Mouse (Mus musculus): ENCODE measurements around the gene Plxnd1. TPM values are rescaled to one million over a fixed set of nuclear protein-coding genes. Genes with fewer than 3 reads are reported as not detected.

Plxnd1 gene
- 10 to 100 TPM; 79.7 to 91.8 TPM for total RNA-seq (2021)

DNA sequence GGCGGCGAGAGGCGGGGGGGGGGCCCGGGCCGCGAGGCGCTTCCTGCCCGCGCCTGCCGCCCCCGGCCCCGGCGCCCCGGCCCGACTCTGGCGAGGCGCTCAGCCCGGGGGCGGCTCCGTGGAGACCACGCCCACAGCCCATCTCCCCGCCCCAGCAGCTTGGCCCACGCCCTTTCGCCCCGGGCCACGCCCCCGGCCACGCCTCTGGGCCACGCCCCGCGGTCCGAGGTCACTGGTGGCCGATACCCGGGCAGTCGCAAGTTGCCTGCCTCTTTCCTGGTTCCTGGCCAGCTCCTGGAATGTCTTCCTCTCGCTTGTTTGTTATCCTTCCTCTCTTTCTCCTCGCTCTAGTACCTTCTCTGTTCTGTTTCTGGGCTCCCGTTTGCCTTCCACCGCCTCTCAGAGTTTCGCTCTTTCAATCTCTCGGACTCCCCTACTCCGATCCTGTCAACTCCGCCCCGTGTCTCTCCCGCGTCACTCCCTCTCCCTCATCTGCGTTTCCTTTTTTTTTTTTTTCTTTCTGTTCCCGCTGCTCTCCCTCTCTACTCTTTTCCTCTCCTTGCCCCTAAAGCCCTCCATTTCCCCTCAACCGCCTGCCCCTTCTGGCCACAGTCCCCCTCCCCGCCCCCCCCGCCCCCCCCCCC lies at the start of gene Plxnd1:
Gene Plxnd1 (minus strand): TSS at position 129 of the 644 bp plus-strand sequence.
- peak; percentile 93 for DNase-seq (ENCODE audit: low spot score)
- intact Hi-C loops (cut with DNase I), result loop anchor here (5.0 kb wide), 3 partner anchors 38 to 148 kb away; no protein-coding TSS in a partner anchor

DNA sequence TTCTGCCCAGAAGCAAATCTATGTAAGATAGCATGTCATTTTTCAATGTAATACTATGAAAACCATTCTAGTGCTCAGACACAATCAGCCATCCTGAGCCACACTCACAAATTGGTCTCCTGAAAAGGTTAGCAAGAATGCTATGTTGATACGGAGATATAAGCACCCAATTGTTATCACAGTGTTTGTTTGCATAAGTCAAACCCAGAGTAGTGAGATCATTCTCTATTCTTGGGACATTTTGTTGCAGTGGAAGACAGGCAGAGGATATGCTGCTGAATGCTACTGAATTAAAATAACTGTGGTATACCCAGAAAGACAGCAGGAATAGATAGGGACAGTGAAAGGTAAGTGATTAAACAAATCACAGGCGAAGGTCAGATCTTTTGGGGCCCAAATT lies 49.2 kb upstream of the Plxnd1 start:
- no peak for DNase-seq (ENCODE audit: low spot score)
- intact Hi-C loops (cut with DNase I), result no loop called here

- intact Hi-C loops (cut with DNase I), result no loop called here
- DNase-seq (ENCODE audit: low spot score), result no peak
These were observed 43.4 kb upstream of the Plxnd1 start for GRCm38 (mm10) chr6:116038222-116038621.

DNA sequence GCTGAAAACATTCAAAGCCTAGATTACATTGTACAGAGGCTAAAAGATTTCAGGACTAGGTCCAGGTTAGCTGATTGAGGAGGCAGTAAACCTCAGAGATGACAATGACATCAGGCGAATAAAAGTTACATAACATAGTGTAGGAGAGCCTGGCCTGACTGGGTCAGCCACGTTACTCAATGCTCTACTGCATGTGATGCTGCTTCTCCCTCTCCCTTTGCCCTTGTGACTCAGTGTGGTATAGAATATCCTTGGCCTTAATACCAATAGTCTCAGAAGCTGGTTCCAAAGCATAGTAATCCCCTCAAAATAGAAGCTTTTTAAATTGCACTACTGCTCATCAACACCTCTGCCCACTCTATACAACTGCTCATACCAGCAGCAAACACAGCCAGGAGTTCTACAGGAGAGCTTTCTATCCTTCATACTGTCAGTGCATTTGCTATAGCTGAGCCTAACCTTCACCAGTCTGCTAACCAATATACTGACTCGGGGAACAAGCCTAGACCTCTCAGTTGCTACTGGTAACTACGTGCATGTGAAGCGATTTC lies 42.6 kb upstream of the Plxnd1 start:
- intact Hi-C loops (cut with DNase I), result no loop called here
- DNase-seq (ENCODE audit: low spot score), result no peak

DNA sequence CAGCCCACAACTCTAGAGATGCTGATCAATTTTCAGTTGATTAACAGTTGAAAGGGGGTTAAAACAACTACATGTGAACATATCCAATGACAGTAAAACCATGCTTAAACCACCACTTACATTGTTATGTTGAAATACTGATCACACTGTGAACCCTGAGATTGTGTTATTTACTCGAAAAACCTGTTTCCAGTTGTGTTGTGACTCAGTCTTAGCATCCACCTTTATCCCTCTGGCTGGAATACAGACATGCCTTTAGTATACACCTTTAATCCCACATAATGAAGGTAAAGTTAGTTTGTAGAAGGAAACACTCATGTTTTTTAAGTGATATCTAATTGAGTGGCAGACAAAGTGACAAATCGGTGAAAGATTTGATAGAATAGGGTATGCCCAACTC lies 41.8 kb upstream of the Plxnd1 start:
- intact Hi-C loops (cut with DNase I), result no loop called here
- no peak for DNase-seq (ENCODE audit: low spot score)

GRCm38 (mm10) chr6:116031052-116031451 lies 36.2 kb upstream of the Plxnd1 start:
- intact Hi-C loops (cut with DNase I), result no loop called here

GRCm38 (mm10) chr6:116024666-116025065 lies 29.9 kb upstream of the Plxnd1 start:
- intact Hi-C loops (cut with DNase I), result no loop called here
- no peak for DNase-seq (ENCODE audit: low spot score)

More at GRCm38 (mm10) chr6:116031052-116031451, 36.2 kb upstream of the Plxnd1 start:
- no peak for DNase-seq (ENCODE audit: low spot score)

- DNase-seq (ENCODE audit: low spot score), result no peak
- intact Hi-C loops (cut with DNase I), result no loop called here
These were observed 27.2 kb upstream of the Plxnd1 start for GRCm38 (mm10) chr6:116021961-116022485.

- intact Hi-C loops (cut with DNase I), result loop anchor here (2.0 kb wide), 1 partner anchor 51 kb away; no protein-coding TSS in a partner anchor
These were observed 21.1 kb upstream of the Plxnd1 start for GRCm38 (mm10) chr6:116015902-116016301.

GRCm38 (mm10) chr6:116014111-116014510 lies 19.3 kb upstream of the Plxnd1 start:
- DNase-seq (ENCODE audit: low spot score), result no peak
- intact Hi-C loops (cut with DNase I), result loop anchor here (5.0 kb wide), 1 partner anchor 213 kb away; no protein-coding TSS in a partner anchor

More at GRCm38 (mm10) chr6:116015902-116016301, 21.1 kb upstream of the Plxnd1 start:
- no peak for DNase-seq (ENCODE audit: low spot score)

DNA sequence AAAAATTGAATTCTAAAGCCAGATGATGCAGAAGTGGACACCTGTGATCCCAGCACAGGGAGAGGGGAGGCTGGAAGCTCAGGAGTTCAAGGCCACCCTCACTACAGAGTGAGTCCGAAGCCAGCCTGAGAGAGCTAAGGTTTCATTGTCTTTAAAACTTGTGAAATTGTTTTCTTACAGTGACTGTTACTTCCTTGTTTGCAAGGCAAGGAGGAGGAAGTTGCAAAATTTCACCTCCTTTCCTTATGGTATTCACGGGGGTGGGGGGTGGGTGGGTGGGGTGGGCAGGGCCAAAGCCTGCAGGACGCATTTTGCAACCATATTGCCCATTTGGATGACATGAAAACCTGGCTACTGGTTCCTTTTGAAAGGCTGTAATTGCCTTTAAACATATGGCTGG lies 18.9 kb upstream of the Plxnd1 start:
- intact Hi-C loops (cut with DNase I), result loop anchor here (5.0 kb wide), 1 partner anchor 214 kb away; no protein-coding TSS in a partner anchor
- DNase-seq (ENCODE audit: low spot score), result no peak

- intact Hi-C loops (cut with DNase I), result loop anchor here (2.0 to 5.0 kb wide), 3 partner anchors 118 to 217 kb away; no protein-coding TSS in a partner anchor
- DNase-seq (ENCODE audit: low spot score), result no peak
These were observed 15.7 kb upstream of the Plxnd1 start for GRCm38 (mm10) chr6:116010541-116010940.

DNA sequence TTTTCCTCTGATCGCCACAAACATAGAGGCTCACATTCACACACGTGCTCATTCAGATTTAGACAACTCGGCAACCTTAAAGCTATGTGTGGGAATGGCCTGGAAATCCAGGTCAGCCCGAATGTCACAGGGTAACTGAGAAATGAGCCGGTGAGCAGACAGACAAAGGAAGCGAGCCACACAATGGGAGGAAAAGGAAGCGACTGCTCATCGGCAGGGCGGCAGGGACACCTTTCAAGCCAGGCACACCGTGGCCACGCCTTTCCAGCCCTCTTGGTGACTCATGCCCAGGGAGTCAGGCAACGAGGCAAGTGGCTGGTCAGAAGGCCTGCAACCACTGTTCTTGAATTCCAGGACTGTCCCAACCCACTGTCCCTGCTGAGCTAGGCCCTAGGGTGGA lies 14.6 kb upstream of the Plxnd1 start:
- DNase-seq (ENCODE audit: low spot score), result no peak
- intact Hi-C loops (cut with DNase I), result no loop called here

DNA sequence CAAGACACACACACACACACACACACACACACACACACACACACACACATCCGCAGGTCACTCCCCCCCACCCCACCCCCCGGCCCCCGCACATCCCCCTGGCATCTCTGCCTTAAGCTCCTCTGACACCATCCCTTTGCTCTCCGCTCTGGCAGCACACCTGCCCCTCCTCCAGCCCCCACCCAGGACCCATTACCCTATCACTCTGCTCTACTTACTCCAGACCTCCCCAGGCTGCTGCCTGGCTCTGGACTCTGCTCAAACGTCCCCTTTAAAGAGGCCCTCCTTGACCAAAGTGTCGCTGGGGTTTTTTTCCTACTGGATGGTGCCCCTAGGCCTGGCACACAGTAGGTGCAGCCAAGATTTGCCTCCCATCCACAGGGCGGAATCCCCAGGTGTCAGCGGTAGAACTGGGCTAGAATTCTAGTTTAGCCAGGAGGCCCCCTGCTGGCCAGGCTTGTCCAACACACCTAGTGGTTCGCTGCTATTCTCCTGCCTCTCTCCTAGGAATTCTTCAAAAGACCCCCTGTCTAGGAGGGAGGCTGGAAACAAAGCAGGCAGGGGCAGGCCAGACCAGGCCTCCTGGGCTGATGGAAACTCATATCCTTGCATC lies 12.9 kb upstream of the Plxnd1 start:
- intact Hi-C loops (cut with DNase I), result loop anchor here (1.0 kb wide), 2 partner anchors 106 to 159 kb away; no protein-coding TSS in a partner anchor
- DNase-seq (ENCODE audit: low spot score), result no peak

- peak; percentile 79 for DNase-seq (ENCODE audit: low spot score)
- intact Hi-C loops (cut with DNase I), result loop anchor here (1.0 kb wide), 2 partner anchors 105 to 158 kb away; no protein-coding TSS in a partner anchor
These were observed 11.9 kb upstream of the Plxnd1 start for GRCm38 (mm10) chr6:116006731-116007130.

DNA sequence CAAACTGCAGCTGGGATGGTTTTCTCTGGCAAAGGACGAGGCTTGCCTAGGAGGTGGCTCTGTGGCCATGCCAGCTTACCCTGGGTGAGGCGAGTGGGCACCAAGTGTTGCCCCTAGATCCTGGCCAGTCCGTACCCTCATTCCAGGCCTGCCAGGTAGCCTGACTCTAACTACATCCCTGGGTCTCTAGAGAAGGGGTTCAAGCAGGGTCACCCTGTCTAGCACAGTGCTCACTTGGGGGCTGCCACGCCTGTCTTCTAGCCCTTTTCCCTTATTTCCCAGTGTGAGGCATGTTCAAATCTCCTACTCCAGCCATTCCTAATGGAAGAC lies 11.1 kb upstream of the Plxnd1 start:
- no peak for DNase-seq (ENCODE audit: low spot score)
- intact Hi-C loops (cut with DNase I), result no loop called here

DNA sequence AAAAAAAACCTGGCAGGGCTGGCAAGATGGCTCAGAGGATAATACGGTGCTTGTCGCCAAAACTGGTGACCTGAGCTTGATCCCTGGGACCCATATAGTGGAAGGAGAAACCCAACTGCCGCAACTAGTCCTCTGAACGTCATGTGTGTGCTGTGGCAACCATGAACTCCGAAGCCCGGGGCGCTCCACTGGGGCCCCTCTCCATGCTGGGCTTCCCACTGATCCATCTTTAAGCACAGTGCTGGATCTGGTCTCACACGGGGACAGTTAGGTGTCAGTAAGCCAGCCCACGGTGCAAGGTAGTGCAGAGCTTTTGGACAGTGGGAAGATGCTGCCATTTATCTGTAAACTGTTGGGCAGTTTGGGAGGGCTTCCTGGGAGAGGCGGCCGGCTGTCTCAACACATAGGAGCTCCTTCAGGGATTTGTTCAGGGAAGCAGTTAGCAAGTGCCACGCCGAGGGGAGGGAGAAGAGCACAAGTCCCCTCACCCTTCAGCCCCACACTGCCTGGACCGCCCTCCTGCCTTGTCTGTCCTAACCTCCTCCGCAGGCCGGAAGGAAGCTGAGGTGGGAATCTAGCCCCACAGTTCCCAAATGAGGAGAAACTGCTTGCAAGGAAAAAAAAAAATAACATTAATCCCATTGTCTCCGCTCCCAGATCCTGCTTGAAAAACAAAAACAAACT lies 10.6 kb upstream of the Plxnd1 start:
- intact Hi-C loops (cut with DNase I), result no loop called here
- no peak for DNase-seq (ENCODE audit: low spot score)

- intact Hi-C loops (cut with DNase I), result no loop called here
- no peak for DNase-seq (ENCODE audit: low spot score)
These were observed 9.9 kb upstream of the Plxnd1 start for GRCm38 (mm10) chr6:116004716-116005115.

- intact Hi-C loops (cut with DNase I), result no loop called here
- no peak for DNase-seq (ENCODE audit: low spot score)
These were observed 9.3 kb upstream of the Plxnd1 start for GRCm38 (mm10) chr6:116004069-116004468.

GRCm38 (mm10) chr6:116003516-116003915 lies 8.7 kb upstream of the Plxnd1 start:
- DNase-seq (ENCODE audit: low spot score), result no peak
- intact Hi-C loops (cut with DNase I), result no loop called here
